Mouse (Mus musculus): Measurements from ENCODE around the gene Runx1.

GRCm38 (mm10) chr16:92646153-92646552 lies 179.8 kb downstream of the Runx1 start:
- no peak for TF ChIP-seq GATA1 (IDR thresholded peaks at IDR 0.05; ENCODE audit: low read length)
- TF ChIP-seq TAL1 (IDR thresholded peaks at IDR 0.05; ENCODE audit: low read length): no peak

All from erythroblast, embryonic 14.5 days (primary cell).